Mouse (Mus musculus) heart, embryonic 12.5 days (tissue): Measurements from ENCODE around the gene Elf2. TPM values are rescaled to one million over a fixed set of nuclear protein-coding genes. Genes with fewer than 3 reads are reported as not detected.

Experiments
- ATAC-seq: fragments of 200-750 bp; cut with Nextera tagmentation; 2 replicates; pipeline ENCODE4 v1.8.0; 2017; ENCODE audit warnings: moderate TSS enrichment, moderate library complexity; ENCODE audit not compliant: insufficient number of reproducible peaks, low FRiP score
- H3K27ac ChIP-seq: fragments of 300-500 bp; sonication (generic); 2 replicates; pipeline ENCODE4 v1.5.1; 2016; ENCODE audit warnings: mild to moderate bottlenecking, moderate library complexity; ENCODE audit not compliant: poor library complexity, severe bottlenecking
- H3K27me3 ChIP-seq: fragments of 300-500 bp; sonication (generic); replicated peaks from 2 replicates; pipeline ENCODE4 v1.6.1; 2016; ENCODE audit warnings: mild to moderate bottlenecking, moderate library complexity
- H3K36me3 ChIP-seq: fragments of 300-500 bp; sonication (generic); 2 replicates; pipeline ENCODE4 v1.6.1; 2016; ENCODE audit warnings: mild to moderate bottlenecking, moderate library complexity
- H3K4me1 ChIP-seq: fragments of 300-500 bp; sonication (generic); replicated peaks from 2 replicates; pipeline ENCODE4 v1.6.1; 2016; ENCODE audit warnings: mild to moderate bottlenecking
- H3K4me2 ChIP-seq: fragments of 300-500 bp; sonication (generic); 2 replicates; pipeline ENCODE4 v1.6.1; 2016; ENCODE audit warnings: mild to moderate bottlenecking, moderate library complexity
- H3K4me3 ChIP-seq: fragments of 300-500 bp; sonication (generic); 2 replicates; pipeline ENCODE4 v1.5.1; 2016; ENCODE audit warnings: mild to moderate bottlenecking
- H3K9ac ChIP-seq: fragments of 300-500 bp; sonication (generic); 2 replicates; pipeline ENCODE4 v1.6.1; 2016; ENCODE audit warnings: mild to moderate bottlenecking, moderate library complexity
- H3K9me3 ChIP-seq: fragments of 300-500 bp; sonication (generic); replicated peaks from 2 replicates; pipeline ENCODE4 v1.6.1; 2016; ENCODE audit warnings: mild to moderate bottlenecking, moderate library complexity
- WGBS: fragments of 180-500 bp; shearing (Covaris S2); methylation state at CpG from one replicate; pipeline ENCODE4 v1.1.7; 2016; 5-methylcytosine and 5-hydroxymethylcytosine counted together
- polyA plus RNA-seq: library from polyadenylated mRNA; unstranded; fragments of >200 nt; fragmentation: Nextera tagmentation; extraction: Ambion mirVana; gene quantifications from 2 replicates; pipeline ENCODE4 v1.2.1, GENCODE M21; 2016

Gene Elf2
- polyA plus RNA-seq, 1 experiment from 2014 or later = 57.7 TPM

- Histone ChIP-seq H3K4me1 (peaks cover 13% of the 10 kb centered on the region), H3K27me3 (no peaks in the 10 kb centered on the region), H3K4me2 (peak overlapping the region; percentile 89), H3K9ac (peak overlapping the region; percentile 98), H3K36me3 (no peaks in the 10 kb centered on the region), H3K9me3 (no peaks in the 10 kb centered on the region), H3K27ac (peak overlapping the region; percentile 100), H3K4me3 (peak overlapping the region; percentile 98)
- ATAC-seq = peak; percentile 65
- WGBS = under 1% methylated on average over 91 of the region's 93 CpGs
Observed at GRCm38 (mm10) chr3:51276421-51277111, 63.9 kb downstream of the Elf2 start.

GRCm38 (mm10) chr3:51275956-51276398 is 64.5 kb downstream of the Elf2 start:
- WGBS = under 1% methylated on average over 31 of the region's 33 CpGs
- peak overlapping the region; percentile 89 for H3K4me2 ChIP-seq
- H3K4me3 ChIP-seq = peak overlapping the region; percentile 98
- no peaks in the 10 kb centered on the region for H3K9me3 ChIP-seq
- H3K36me3 ChIP-seq = no peaks in the 10 kb centered on the region
- peak overlapping the region; percentile 100 for H3K27ac ChIP-seq
- H3K4me1 ChIP-seq = peaks cover 16% of the 10 kb centered on the region
- H3K9ac ChIP-seq = peak overlapping the region; percentile 98
- H3K27me3 ChIP-seq = no peaks in the 10 kb centered on the region
- peak; percentile 94 for ATAC-seq

GRCm38 (mm10) chr3:51270069-51270817 is 70.2 kb downstream of the Elf2 start:
- H3K4me3 ChIP-seq = no peak overlapping the region
- H3K27ac ChIP-seq = peak overlapping the region; percentile 93

GRCm38 (mm10) chr3:51268434-51268833 is 72.0 kb downstream of the Elf2 start:
- H3K4me1 ChIP-seq = peaks cover 25% of the 10 kb centered on the region
- peak overlapping the region; percentile 53 for H3K4me2 ChIP-seq
- peaks cover 25% of the 10 kb centered on the region for H3K36me3 ChIP-seq
- H3K27ac ChIP-seq = peak overlapping the region; percentile 95
- WGBS = 49% methylated on average over 12 of the region's 12 CpGs
- ATAC-seq = peak; percentile 45; the same call in 1 of the 2 replicates
- H3K9me3 ChIP-seq = no peaks in the 10 kb centered on the region
- H3K27me3 ChIP-seq = no peaks in the 10 kb centered on the region
- peak overlapping the region; percentile 57; the same call in 1 of the 2 replicates for H3K9ac ChIP-seq
- H3K4me3 ChIP-seq = 0 out of 2 replicates have a peak overlapping the region, but pooled peaks have one; percentile 3

More at GRCm38 (mm10) chr3:51270069-51270817, 70.2 kb downstream of the Elf2 start:
- 52% methylated on average over 12 of the region's 12 CpGs for WGBS
- Histone ChIP-seq H3K4me1 (peaks cover 30% of the 10 kb centered on the region), H3K36me3 (peaks cover 8% of the 10 kb centered on the region), H3K9me3 (no peaks in the 10 kb centered on the region), H3K27me3 (no peaks in the 10 kb centered on the region), H3K9ac (peak overlapping the region; percentile 47), H3K4me2 (peak overlapping the region; percentile 54)
- no peak for ATAC-seq

- Histone ChIP-seq H3K27me3 (no peaks in the 10 kb centered on the region), H3K9me3 (no peaks in the 10 kb centered on the region), H3K27ac (no peak overlapping the region), H3K36me3 (peaks cover 73% of the 10 kb centered on the region), H3K9ac (no peak overlapping the region), H3K4me2 (no peak overlapping the region), H3K4me1 (peaks cover 9% of the 10 kb centered on the region), H3K4me3 (no peak overlapping the region)
- ATAC-seq = no peak
- WGBS = 75% methylated on average over 8 of the region's 8 CpGs
Observed at GRCm38 (mm10) chr3:51262942-51263341, 77.5 kb downstream of the Elf2 start.

GRCm38 (mm10) chr3:51258070-51258469 is 82.4 kb downstream of the Elf2 start:
- Histone ChIP-seq H3K9ac (no peak overlapping the region), H3K36me3 (peaks cover 90% of the 10 kb centered on the region), H3K9me3 (no peaks in the 10 kb centered on the region), H3K4me1 (peaks cover 5% of the 10 kb centered on the region; the same call in 1 of the 2 replicates), H3K4me2 (no peak overlapping the region), H3K27ac (peak overlapping the region; percentile 60), H3K27me3 (no peaks in the 10 kb centered on the region), H3K4me3 (no peak overlapping the region)
- no peak for ATAC-seq
- 77% methylated on average over 5 of the region's 5 CpGs for WGBS

GRCm38 (mm10) chr3:51256450-51256849 is 84.0 kb downstream of the Elf2 start:
- Histone ChIP-seq H3K9me3 (no peaks in the 10 kb centered on the region), H3K27ac (no peak overlapping the region), H3K9ac (no peak overlapping the region), H3K27me3 (no peaks in the 10 kb centered on the region), H3K4me2 (no peak overlapping the region), H3K36me3 (peaks cover 90% of the 10 kb centered on the region), H3K4me3 (no peak overlapping the region), H3K4me1 (peaks cover 5% of the 10 kb centered on the region; the same call in 1 of the 2 replicates)
- ATAC-seq = no peak
- 84% methylated on average over 12 of the region's 12 CpGs for WGBS

GRCm38 (mm10) chr3:51254784-51255183 is 85.7 kb downstream of the Elf2 start:
- no peak overlapping the region for H3K4me2 ChIP-seq
- peaks cover 82% of the 10 kb centered on the region for H3K36me3 ChIP-seq
- 89% methylated on average over 7 of the region's 7 CpGs for WGBS
- H3K4me3 ChIP-seq = no peak overlapping the region
- H3K9me3 ChIP-seq = no peaks in the 10 kb centered on the region
- ATAC-seq = no peak
- H3K27me3 ChIP-seq = no peaks in the 10 kb centered on the region
- H3K4me1 ChIP-seq = peaks cover 5% of the 10 kb centered on the region; the same call in 1 of the 2 replicates
- H3K27ac ChIP-seq = no peak overlapping the region
- H3K9ac ChIP-seq = no peak overlapping the region

GRCm38 (mm10) chr3:51252689-51253402 is 87.6 kb downstream of the Elf2 start:
- no peak overlapping the region for H3K4me3 ChIP-seq
- no peak overlapping the region for H3K9ac ChIP-seq
- H3K36me3 ChIP-seq = peaks cover 82% of the 10 kb centered on the region
- no peaks in the 10 kb centered on the region for H3K9me3 ChIP-seq
- H3K4me1 ChIP-seq = peaks cover 1% of the 10 kb centered on the region; the same call in 1 of the 2 replicates
- no peak for ATAC-seq
- H3K27me3 ChIP-seq = no peaks in the 10 kb centered on the region
- no peak overlapping the region for H3K27ac ChIP-seq
- H3K4me2 ChIP-seq = no peak overlapping the region
- 87% methylated on average over 12 of the region's 12 CpGs for WGBS

- WGBS = 97% methylated on average over 1 of the region's 1 CpGs
- Histone ChIP-seq H3K27ac (no peak overlapping the region), H3K9me3 (no peaks in the 10 kb centered on the region), H3K4me3 (no peak overlapping the region), H3K9ac (no peak overlapping the region), H3K4me2 (no peak overlapping the region), H3K27me3 (no peaks in the 10 kb centered on the region), H3K4me1 (no peaks in the 10 kb centered on the region), H3K36me3 (peaks cover 79% of the 10 kb centered on the region)
- ATAC-seq = no peak
Observed at GRCm38 (mm10) chr3:51252223-51252622, 88.2 kb downstream of the Elf2 start.

GRCm38 (mm10) chr3:51251057-51251456 is 89.4 kb downstream of the Elf2 start:
- Histone ChIP-seq H3K27ac (no peak overlapping the region), H3K36me3 (peaks cover 67% of the 10 kb centered on the region), H3K4me2 (no peak overlapping the region), H3K27me3 (no peaks in the 10 kb centered on the region), H3K9ac (no peak overlapping the region), H3K4me1 (no peaks in the 10 kb centered on the region), H3K9me3 (no peaks in the 10 kb centered on the region), H3K4me3 (no peak overlapping the region)
- WGBS = 73% methylated on average over 5 of the region's 5 CpGs
- no peak for ATAC-seq
